Mouse (Mus musculus) cerebellum, postnatal 4 days (tissue): ENCODE measurements at regions not wholly inside any gene's neighbourhood (a gene's known extent, or its start where the extent isn't known, plus 50 kb on each side); places are given as distances from the start of the nearest gene placed in this dataset.

Experiments
- DNase-seq, 2 experiments: peaks; one replicate each; pipeline ENCODE4 v3.0.0; 2022; ENCODE audit warnings: low spot score in 2 of 2, mixed read lengths in 1 of 2

- DNase-seq, result no peak
Observed at GRCm38 (mm10) chr19:6684921-6685320, 142.1 kb upstream of the Slc22a12 start.

GRCm38 (mm10) chr19:6679392-6680307 lies 136.8 kb upstream of the Slc22a12 start:
- no peak for DNase-seq

- DNase-seq, result no peak
Observed at GRCm38 (mm10) chr19:6677511-6677910, 134.7 kb upstream of the Slc22a12 start.

GRCm38 (mm10) chr19:6675586-6675985 lies 132.8 kb upstream of the Slc22a12 start:
- no peak for DNase-seq

- DNase-seq, result no peak
Observed at GRCm38 (mm10) chr19:6671696-6672095, 128.9 kb upstream of the Slc22a12 start.

- no peak for DNase-seq
Observed at GRCm38 (mm10) chr19:6669881-6670280, 127.0 kb upstream of the Slc22a12 start.

- no peak for DNase-seq
Observed at GRCm38 (mm10) chr19:6668545-6668944, 125.7 kb upstream of the Slc22a12 start.

GRCm38 (mm10) chr19:6666187-6666722 lies 123.4 kb upstream of the Slc22a12 start:
- no peak for DNase-seq

GRCm38 (mm10) chr19:6665264-6666054 lies 122.6 kb upstream of the Slc22a12 start:
- no peak for DNase-seq

GRCm38 (mm10) chr19:6664311-6664952 lies 121.6 kb upstream of the Slc22a12 start:
- no peak for DNase-seq

GRCm38 (mm10) chr19:6663391-6663790 lies 120.6 kb upstream of the Slc22a12 start:
- peak; percentile 87 to 92 for DNase-seq

- DNase-seq, result no peak
Observed at GRCm38 (mm10) chr19:6662346-6662939, 119.6 kb upstream of the Slc22a12 start.

GRCm38 (mm10) chr19:6661508-6661871 lies 118.7 kb upstream of the Slc22a12 start:
- no peak for DNase-seq

GRCm38 (mm10) chr19:6660723-6661507 lies 118.1 kb upstream of the Slc22a12 start:
- DNase-seq, result no peak

- no peak for DNase-seq
Observed at GRCm38 (mm10) chr19:6660157-6660556, 117.3 kb upstream of the Slc22a12 start.

GRCm38 (mm10) chr19:6654550-6654949 lies 111.7 kb upstream of the Slc22a12 start:
- DNase-seq, result no peak

- no peak for DNase-seq
Observed at GRCm38 (mm10) chr19:6652775-6653174, 109.9 kb upstream of the Slc22a12 start.

- no peak for DNase-seq
Observed at GRCm38 (mm10) chr19:6651192-6651591, 108.4 kb upstream of the Slc22a12 start.

- DNase-seq, result no peak
Observed at GRCm38 (mm10) chr19:6649885-6650284, 107.1 kb upstream of the Slc22a12 start.

- peak in 1 of 2 experiments; percentile 4 for DNase-seq
Observed at GRCm38 (mm10) chr19:6647686-6648085, 104.9 kb upstream of the Slc22a12 start.

- peak in 1 of 2 experiments; percentile 13 for DNase-seq
Observed at GRCm38 (mm10) chr19:6647216-6647615, 104.4 kb upstream of the Slc22a12 start.
